Mouse (Mus musculus): ENCODE data around the gene Trak1.

GRCm38 (mm10) chr9:121344344-121344743 is 47.0 kb downstream of the Trak1 start:
- TF ChIP-seq CTCF (IDR thresholded peaks at IDR 0.05; ENCODE audit: borderline replicate concordance, insufficient read depth, low read depth, low read length) (no peak), POLR2A (IDR thresholded peaks at IDR 0.05; ENCODE audit: borderline replicate concordance, insufficient read depth, low read length) (no peak)

Measured in cerebellum, adult 2 months (tissue).